Mouse (Mus musculus): ENCODE data around the gene Aldh1l1.

The Aldh1l1 gene

GRCm38 (mm10) chr6:90486176-90486921 is at the start of gene Aldh1l1:
TSS of gene Aldh1l1 (plus strand) at chr6:90486427.
- no peak for DNase-seq (ENCODE audit: low read depth, low spot score)

- no peak for DNase-seq (ENCODE audit: low read depth, low spot score)
Measured at GRCm38 (mm10) chr6:90437041-90437440, 49.2 kb upstream of the Aldh1l1 start.

GRCm38 (mm10) chr6:90446883-90447282 is 39.3 kb upstream of the Aldh1l1 start:
- DNase-seq (ENCODE audit: low read depth, low spot score) = no peak

GRCm38 (mm10) chr6:90450179-90450578 is 36.0 kb upstream of the Aldh1l1 start:
- no peak for DNase-seq (ENCODE audit: low read depth, low spot score)

GRCm38 (mm10) chr6:90450697-90451096 is 35.5 kb upstream of the Aldh1l1 start:
- no peak for DNase-seq (ENCODE audit: low read depth, low spot score)

GRCm38 (mm10) chr6:90451512-90451911 is 34.7 kb upstream of the Aldh1l1 start:
- no peak for DNase-seq (ENCODE audit: low read depth, low spot score)

GRCm38 (mm10) chr6:90452603-90453002 is 33.6 kb upstream of the Aldh1l1 start:
- no peak for DNase-seq (ENCODE audit: low read depth, low spot score)

GRCm38 (mm10) chr6:90453751-90454150 is 32.5 kb upstream of the Aldh1l1 start:
- DNase-seq (ENCODE audit: low read depth, low spot score) = no peak

- DNase-seq (ENCODE audit: low read depth, low spot score) = no peak
Measured at GRCm38 (mm10) chr6:90457421-90457820, 28.8 kb upstream of the Aldh1l1 start.

- DNase-seq (ENCODE audit: low read depth, low spot score) = no peak
Measured at GRCm38 (mm10) chr6:90461181-90461580, 25.0 kb upstream of the Aldh1l1 start.

GRCm38 (mm10) chr6:90461771-90462170 is 24.5 kb upstream of the Aldh1l1 start:
- DNase-seq (ENCODE audit: low read depth, low spot score) = no peak

- no peak for DNase-seq (ENCODE audit: low read depth, low spot score)
Measured at GRCm38 (mm10) chr6:90462181-90462706, 24.0 kb upstream of the Aldh1l1 start, which contains the start of gene Klf15. TSS of gene Klf15 (plus strand) at chr6:90462576.

- DNase-seq (ENCODE audit: low read depth, low spot score) = no peak
Measured at GRCm38 (mm10) chr6:90462841-90463227, 23.4 kb upstream of the Aldh1l1 start.

- no peak for DNase-seq (ENCODE audit: low read depth, low spot score)
Measured at GRCm38 (mm10) chr6:90463228-90463862, 22.9 kb upstream of the Aldh1l1 start.

GRCm38 (mm10) chr6:90463890-90464421 is 22.3 kb upstream of the Aldh1l1 start:
- no peak for DNase-seq (ENCODE audit: low read depth, low spot score)

GRCm38 (mm10) chr6:90465028-90465640 is 21.1 kb upstream of the Aldh1l1 start:
- no peak for DNase-seq (ENCODE audit: low read depth, low spot score)

GRCm38 (mm10) chr6:90466079-90466478 is 20.1 kb upstream of the Aldh1l1 start:
- no peak for DNase-seq (ENCODE audit: low read depth, low spot score)

- DNase-seq (ENCODE audit: low read depth, low spot score) = no peak
Measured at GRCm38 (mm10) chr6:90466847-90467410, 19.3 kb upstream of the Aldh1l1 start.

- DNase-seq (ENCODE audit: low read depth, low spot score) = no peak
Measured at GRCm38 (mm10) chr6:90468216-90468615, 18.0 kb upstream of the Aldh1l1 start.

- DNase-seq (ENCODE audit: low read depth, low spot score) = no peak
Measured at GRCm38 (mm10) chr6:90469041-90469440, 17.2 kb upstream of the Aldh1l1 start.

GRCm38 (mm10) chr6:90470255-90470654 is 16.0 kb upstream of the Aldh1l1 start:
- DNase-seq (ENCODE audit: low read depth, low spot score) = no peak

Measured in CD4-positive helper T cell, adult 2 months (primary cell).